Mouse (Mus musculus) bone marrow macrophage, adult 2 months (primary cell): ENCODE results near the gene Dnajb8.

Experiments
- CTCF ChIP-seq: IDR thresholded peaks from 2 replicates; pipeline ENCODE4 v1.5.1; 2012; ENCODE audit warnings: low read depth, mild to moderate bottlenecking, low read length, moderate library complexity
- POLR2A ChIP-seq: IDR thresholded peaks from 2 replicates; pipeline ENCODE4 v1.6.1; 2012; ENCODE audit warnings: mild to moderate bottlenecking, low read depth, low read length, borderline replicate concordance

- TF ChIP-seq CTCF (no peak), POLR2A (no peak)
Observed at GRCm38 (mm10) chr6:88265355-88265754, 43.3 kb downstream of the Dnajb8 start.
